Mouse (Mus musculus) ovary, adult 10 weeks (tissue): Measurements from ENCODE around the gene Cela3a. TPM values are rescaled to one million over a fixed set of nuclear protein-coding genes. Genes with fewer than 3 reads are reported as not detected.

Experiments
- polyA plus RNA-seq: library from polyadenylated mRNA; stranded (reverse); fragments of 350-450 nt; fragmentation: Illumina TruSeq; extraction: RNeasy Lipid Tissue Mini Kit (QIAGEN cat#74804); gene quantifications from one replicate; pipeline ENCODE4 v1.2.3, GENCODE M21; 2014

The Cela3a gene
- polyA plus RNA-seq = not detected

DNA sequence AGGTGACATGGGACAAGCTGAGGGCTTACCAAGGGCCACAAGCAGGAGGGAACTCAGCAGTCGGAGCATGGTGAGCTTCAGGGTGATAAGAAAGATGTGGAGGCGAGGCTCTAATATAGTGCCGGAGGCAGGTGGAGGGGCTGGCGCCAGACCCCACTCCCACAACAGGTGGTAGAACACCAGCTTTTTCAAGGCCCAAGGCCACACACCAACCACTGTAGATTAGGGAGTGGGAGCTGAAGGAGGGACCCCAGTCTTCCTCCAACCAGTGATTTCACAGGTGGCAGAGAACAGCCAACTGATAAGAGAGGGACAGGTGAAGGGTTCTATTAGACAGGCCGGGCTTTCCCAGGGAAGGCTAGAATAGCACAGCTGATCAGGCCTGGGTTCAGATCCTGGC lies at the start of gene Cela3a:
Gene Cela3a (minus strand): TSS at position 101 of the 400 bp plus-strand sequence.

GRCm38 (mm10) chr4:137453234-137453767 lies 43.7 kb upstream of the Cela3a start, which contains the start of gene 1700013G24Rik:
Gene 1700013G24Rik, plus strand, starts transcription at chr4:137453284.

GRCm38 (mm10) chr4:137430502-137430901 lies 20.9 kb upstream of the Cela3a start, which contains the start of gene Cela3b:
Gene Cela3b, minus strand, starts transcription at chr4:137430540.

GRCm38 (mm10) chr4:137357517-137358254 lies 51.9 kb downstream of the Cela3a start, which contains the start of gene Cdc42:
Gene Cdc42, minus strand, starts transcription at chr4:137357720.

Other genes starting within 250 kb of the Cela3a start
- gene Wnt4, start 132.3 kb downstream of the Cela3a start, polyA plus RNA-seq = 1.7 TPM
- 1,225 TPM for gene Cdc42, start 52.1 kb downstream of the Cela3a start, polyA plus RNA-seq
- gene Cela3b, start 20.7 kb upstream of the Cela3a start, polyA plus RNA-seq = 0.54 TPM
- not detected for gene 1700013G24Rik, start 43.5 kb upstream of the Cela3a start, polyA plus RNA-seq
- 0.29 TPM for gene Hspg2, start 59.0 kb upstream of the Cela3a start, polyA plus RNA-seq
- not detected for gene Ldlrad2, start 164.8 kb upstream of the Cela3a start, polyA plus RNA-seq
- gene Usp48, start 184.0 kb upstream of the Cela3a start, polyA plus RNA-seq = 127 TPM